Mouse (Mus musculus): ENCODE measurements at regions not wholly inside any gene's neighbourhood (a gene's known extent, or its start where the extent isn't known, plus 50 kb on each side); places are given as distances from the start of the nearest gene placed in this dataset.

GRCm38 (mm10) chr8:100942680-100943427 is 1526.6 kb upstream of the Cdh8 start:
- DNase-seq (ENCODE audit: low read depth, low spot score) = peak; percentile 9

- no peak for DNase-seq (ENCODE audit: low read depth, low spot score)
Observed at GRCm38 (mm10) chr8:100939533-100939932, 1523.3 kb upstream of the Cdh8 start.

- DNase-seq (ENCODE audit: low read depth, low spot score) = no peak
Observed at GRCm38 (mm10) chr8:100890307-100890706, 1474.0 kb upstream of the Cdh8 start.

- no peak for DNase-seq (ENCODE audit: low read depth, low spot score)
Observed at GRCm38 (mm10) chr8:100865624-100866023, 1449.4 kb upstream of the Cdh8 start.

DNA sequence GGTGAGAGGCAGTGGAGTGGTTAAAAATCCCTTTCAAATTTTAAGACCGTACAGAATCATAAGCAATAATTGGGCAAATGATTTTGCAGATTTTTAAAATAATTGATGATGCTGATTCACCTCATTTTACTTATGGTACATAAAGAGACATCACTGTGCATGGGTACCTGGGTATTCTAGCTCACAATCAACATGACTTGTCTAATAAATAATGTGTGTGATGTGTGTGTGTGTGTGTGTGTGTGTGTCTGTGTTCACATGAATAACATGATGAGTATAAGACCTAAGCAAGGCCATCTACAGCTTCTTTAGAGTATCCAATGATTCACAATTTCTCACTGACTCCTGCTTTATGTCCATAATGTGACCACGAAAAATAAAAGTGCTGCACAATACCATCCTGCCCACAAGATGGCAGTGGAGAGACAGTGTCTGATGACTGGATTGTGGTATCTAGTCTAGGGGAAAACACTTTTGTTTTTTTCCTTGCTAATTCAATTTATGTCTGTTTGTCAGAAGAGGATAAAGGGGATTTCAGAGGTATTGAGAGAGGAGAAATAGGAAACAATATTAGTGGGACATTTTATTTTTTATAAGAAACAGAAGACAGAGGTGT is 1434.7 kb upstream of the Cdh8 start:
- DNase-seq (ENCODE audit: low read depth, low spot score) = peak; percentile 77

Measured in 3T3-L1 (cell line).